Mouse (Mus musculus) stomach, embryonic 15.5 days (tissue): ENCODE results near the gene Akt2. TPM values are rescaled to one million over a fixed set of nuclear protein-coding genes. Genes with fewer than 3 reads are reported as not detected.

ENCODE experiments used
- ATAC-seq: fragments of 200-750 bp; cut with Nextera tagmentation; 2 replicates; pipeline ENCODE4 v1.8.0; 2017; ENCODE audit warnings: low read depth, moderate number of reproducible peaks, moderate TSS enrichment; ENCODE audit not compliant: insufficient read depth, low FRiP score
- H3K27ac ChIP-seq: fragments of 300-500 bp; sonication (generic); 2 replicates; pipeline ENCODE4 v1.5.1; 2015; ENCODE audit warnings: mild to moderate bottlenecking, inconsistent platforms
- H3K27me3 ChIP-seq: fragments of 300-500 bp; sonication (generic); replicated peaks from 2 replicates; pipeline ENCODE4 v1.6.1; 2015; ENCODE audit warnings: inconsistent platforms
- H3K36me3 ChIP-seq: fragments of 300-500 bp; sonication (generic); 2 replicates; pipeline ENCODE4 v1.6.1; 2015; ENCODE audit warnings: inconsistent platforms
- H3K4me1 ChIP-seq: fragments of 300-500 bp; sonication (generic); 2 replicates; pipeline ENCODE4 v1.6.1; 2015; ENCODE audit warnings: inconsistent platforms
- H3K4me2 ChIP-seq: fragments of 300-500 bp; sonication (generic); 2 replicates; pipeline ENCODE4 v1.6.1; 2015; ENCODE audit warnings: mild to moderate bottlenecking, inconsistent platforms
- H3K4me3 ChIP-seq: fragments of 300-500 bp; sonication (generic); replicated peaks from 2 replicates; pipeline ENCODE4 v1.5.1; 2015; ENCODE audit warnings: inconsistent platforms
- H3K9ac ChIP-seq: fragments of 300-500 bp; sonication (generic); 2 replicates; pipeline ENCODE4 v1.6.1; 2015; ENCODE audit warnings: inconsistent platforms
- H3K9me3 ChIP-seq: fragments of 300-500 bp; sonication (generic); 2 replicates; pipeline ENCODE4 v1.6.1; 2016; ENCODE audit warnings: inconsistent platforms
- WGBS: fragments of 180-500 bp; shearing (Covaris S2); methylation state at CpG from one replicate; pipeline ENCODE4 v1.1.7; 2015; 5-methylcytosine and 5-hydroxymethylcytosine counted together
- polyA plus RNA-seq: library from polyadenylated mRNA; unstranded; fragments of >200 nt; fragmentation: Nextera tagmentation; extraction: Ambion mirVana; gene quantifications from 2 replicates; pipeline ENCODE4 v1.2.1, GENCODE M21; 2015

The Akt2 gene
- polyA plus RNA-seq, 1 experiment from 2014 or later, result 77.7 TPM

GRCm38 (mm10) chr7:27606481-27607254 lies 15.3 kb downstream of the Akt2 start:
- Histone ChIP-seq H3K36me3 (peaks cover 17% of the 10 kb centered on the region), H3K4me1 (peaks cover 31% of the 10 kb centered on the region), H3K4me2 (no peak overlapping the region), H3K4me3 (no peak overlapping the region), H3K9ac (no peak overlapping the region), H3K9me3 (no peaks in the 10 kb centered on the region), H3K27me3 (no peaks in the 10 kb centered on the region), H3K27ac (peak overlapping the region; percentile 13; the same call in 1 of the 2 replicates)
- WGBS, result 45% methylated on average over 10 of the region's 10 CpGs
- ATAC-seq, result peak; percentile 32; the same call in 1 of the 2 replicates

GRCm38 (mm10) chr7:27607580-27607979 lies 16.2 kb downstream of the Akt2 start:
- no peak overlapping the region for H3K27ac ChIP-seq
- ATAC-seq, result no peak

GRCm38 (mm10) chr7:27608130-27608529 lies 16.8 kb downstream of the Akt2 start:
- no peak overlapping the region for H3K4me3 ChIP-seq
- H3K9ac ChIP-seq, result no peak overlapping the region
- peaks cover 17% of the 10 kb centered on the region for H3K36me3 ChIP-seq
- H3K27me3 ChIP-seq, result no peaks in the 10 kb centered on the region
- 85% methylated on average over 3 of the region's 3 CpGs for WGBS
- H3K4me2 ChIP-seq, result no peak overlapping the region
- no peak for ATAC-seq
- peaks cover 28% of the 10 kb centered on the region for H3K4me1 ChIP-seq
- no peak overlapping the region for H3K27ac ChIP-seq
- no peaks in the 10 kb centered on the region for H3K9me3 ChIP-seq

More at GRCm38 (mm10) chr7:27607580-27607979, 16.2 kb downstream of the Akt2 start:
- no peak overlapping the region for H3K4me3 ChIP-seq
- no peak overlapping the region for H3K4me2 ChIP-seq
- no peak overlapping the region for H3K9ac ChIP-seq
- H3K27me3 ChIP-seq, result no peaks in the 10 kb centered on the region
- H3K9me3 ChIP-seq, result no peaks in the 10 kb centered on the region
- peaks cover 17% of the 10 kb centered on the region for H3K36me3 ChIP-seq
- WGBS, result 60% methylated on average over 5 of the region's 5 CpGs
- H3K4me1 ChIP-seq, result peaks cover 28% of the 10 kb centered on the region

GRCm38 (mm10) chr7:27609285-27609684 lies 17.9 kb downstream of the Akt2 start:
- Histone ChIP-seq H3K27ac (no peak overlapping the region), H3K9ac (no peak overlapping the region), H3K4me3 (no peak overlapping the region), H3K27me3 (no peaks in the 10 kb centered on the region), H3K4me1 (peaks cover 28% of the 10 kb centered on the region), H3K36me3 (peaks cover 17% of the 10 kb centered on the region), H3K9me3 (no peaks in the 10 kb centered on the region), H3K4me2 (no peak overlapping the region)
- 93% methylated on average over 4 of the region's 4 CpGs for WGBS
- ATAC-seq, result no peak

- 74% methylated on average over 2 of the region's 2 CpGs for WGBS
Observed at GRCm38 (mm10) chr7:27609688-27610087, 18.3 kb downstream of the Akt2 start.

GRCm38 (mm10) chr7:27610370-27610769 lies 19.0 kb downstream of the Akt2 start:
- no peak overlapping the region for H3K27ac ChIP-seq
- ATAC-seq, result no peak
- H3K27me3 ChIP-seq, result no peaks in the 10 kb centered on the region
- no peaks in the 10 kb centered on the region for H3K9me3 ChIP-seq
- 83% methylated on average over 3 of the region's 3 CpGs for WGBS
- H3K4me2 ChIP-seq, result no peak overlapping the region
- H3K4me1 ChIP-seq, result peaks cover 21% of the 10 kb centered on the region
- no peak overlapping the region for H3K4me3 ChIP-seq
- H3K36me3 ChIP-seq, result peaks cover 16% of the 10 kb centered on the region
- H3K9ac ChIP-seq, result no peak overlapping the region

More at GRCm38 (mm10) chr7:27609688-27610087, 18.3 kb downstream of the Akt2 start:
- no peak overlapping the region for H3K4me2 ChIP-seq
- H3K27ac ChIP-seq, result no peak overlapping the region
- no peaks in the 10 kb centered on the region for H3K27me3 ChIP-seq
- H3K9ac ChIP-seq, result no peak overlapping the region
- H3K4me1 ChIP-seq, result peaks cover 24% of the 10 kb centered on the region
- ATAC-seq, result no peak
- no peaks in the 10 kb centered on the region for H3K9me3 ChIP-seq
- peaks cover 17% of the 10 kb centered on the region for H3K36me3 ChIP-seq
- no peak overlapping the region for H3K4me3 ChIP-seq

- 90% methylated on average over 5 of the region's 5 CpGs for WGBS
- Histone ChIP-seq H3K4me2 (no peak overlapping the region), H3K9ac (no peak overlapping the region), H3K27me3 (no peaks in the 10 kb centered on the region), H3K9me3 (no peaks in the 10 kb centered on the region), H3K4me3 (no peak overlapping the region), H3K4me1 (peaks cover 17% of the 10 kb centered on the region), H3K27ac (no peak overlapping the region), H3K36me3 (peaks cover 16% of the 10 kb centered on the region)
- ATAC-seq, result no peak
Observed at GRCm38 (mm10) chr7:27610871-27611270, 19.5 kb downstream of the Akt2 start.

- Histone ChIP-seq H3K4me1 (no peaks in the 10 kb centered on the region), H3K4me2 (no peak overlapping the region), H3K4me3 (no peak overlapping the region), H3K27me3 (no peaks in the 10 kb centered on the region), H3K36me3 (peaks cover 31% of the 10 kb centered on the region), H3K27ac (no peak overlapping the region), H3K9me3 (no peaks in the 10 kb centered on the region), H3K9ac (no peak overlapping the region)
- WGBS, result 77% methylated on average over 4 of the region's 4 CpGs
- no peak for ATAC-seq
Observed at GRCm38 (mm10) chr7:27612940-27613339, 21.6 kb downstream of the Akt2 start.

GRCm38 (mm10) chr7:27613751-27614499 lies 22.6 kb downstream of the Akt2 start:
- Histone ChIP-seq H3K9ac (no peak overlapping the region), H3K27me3 (no peaks in the 10 kb centered on the region), H3K4me3 (no peak overlapping the region), H3K4me2 (no peak overlapping the region), H3K36me3 (peaks cover 33% of the 10 kb centered on the region), H3K4me1 (no peaks in the 10 kb centered on the region), H3K9me3 (no peaks in the 10 kb centered on the region), H3K27ac (no peak overlapping the region)
- no peak for ATAC-seq
- 75% methylated on average over 8 of the region's 8 CpGs for WGBS

- H3K27ac ChIP-seq, result no peak overlapping the region
- WGBS, result 74% methylated on average over 6 of the region's 6 CpGs
Observed at GRCm38 (mm10) chr7:27621028-27621427, 29.7 kb downstream of the Akt2 start.

GRCm38 (mm10) chr7:27622234-27622633 lies 30.9 kb downstream of the Akt2 start:
- no peak overlapping the region for H3K4me2 ChIP-seq
- ATAC-seq, result no peak
- peaks cover 57% of the 10 kb centered on the region for H3K36me3 ChIP-seq
- no peaks in the 10 kb centered on the region for H3K9me3 ChIP-seq
- WGBS, result 73% methylated on average over 1 of the region's 1 CpGs
- no peaks in the 10 kb centered on the region for H3K4me1 ChIP-seq
- H3K27ac ChIP-seq, result no peak overlapping the region
- no peaks in the 10 kb centered on the region for H3K27me3 ChIP-seq
- no peak overlapping the region for H3K4me3 ChIP-seq
- no peak overlapping the region for H3K9ac ChIP-seq

More at GRCm38 (mm10) chr7:27621028-27621427, 29.7 kb downstream of the Akt2 start:
- Histone ChIP-seq H3K9me3 (no peaks in the 10 kb centered on the region), H3K27me3 (no peaks in the 10 kb centered on the region), H3K4me3 (no peak overlapping the region), H3K36me3 (peaks cover 55% of the 10 kb centered on the region), H3K4me2 (no peak overlapping the region), H3K9ac (no peak overlapping the region), H3K4me1 (no peaks in the 10 kb centered on the region)
- ATAC-seq, result no peak

GRCm38 (mm10) chr7:27624967-27625366 lies 33.6 kb downstream of the Akt2 start:
- H3K4me3 ChIP-seq, result no peak overlapping the region
- no peak overlapping the region for H3K27ac ChIP-seq
- H3K4me1 ChIP-seq, result no peaks in the 10 kb centered on the region
- H3K9ac ChIP-seq, result no peak overlapping the region
- H3K36me3 ChIP-seq, result peaks cover 58% of the 10 kb centered on the region
- no peaks in the 10 kb centered on the region for H3K9me3 ChIP-seq
- no peak for ATAC-seq
- no peak overlapping the region for H3K4me2 ChIP-seq
- no peaks in the 10 kb centered on the region for H3K27me3 ChIP-seq
